Mouse (Mus musculus): ENCODE measurements around the gene Olfr521. TPM values are rescaled to one million over a fixed set of nuclear protein-coding genes. Genes with fewer than 3 reads are reported as not detected.
"Not testable (repeated sequence)": the region's sequence is repeated elsewhere in the genome, so short reads cannot be mapped to it uniquely, and the experiment has no call there.

The Olfr521 gene
- not detected in 2 replicates for total RNA-seq (2017)

GRCm38 (mm10) chr7:99763207-99763606 lies at the start of gene Olfr521:
TSS of gene Olfr521 (plus strand) at chr7:99763507.
- no peak for ATAC-seq (replicated peaks; ENCODE audit: low read depth, poor library complexity, severe bottlenecking)

- ATAC-seq (replicated peaks; ENCODE audit: low read depth, poor library complexity, severe bottlenecking) = no peak
These were observed 46.8 kb upstream of the Olfr521 start for GRCm38 (mm10) chr7:99716536-99716935.

GRCm38 (mm10) chr7:99729973-99730372 lies 33.3 kb upstream of the Olfr521 start, which contains the start of gene Olfr520:
TSS of gene Olfr520 (plus strand) at chr7:99730273.
- ATAC-seq (replicated peaks; ENCODE audit: low read depth, poor library complexity, severe bottlenecking) = no peak

GRCm38 (mm10) chr7:99734612-99735011 lies 28.7 kb upstream of the Olfr521 start:
- ATAC-seq (replicated peaks; ENCODE audit: low read depth, poor library complexity, severe bottlenecking) = peak; percentile 25; the same call in 1 of the 2 replicates

GRCm38 (mm10) chr7:99735491-99735890 lies 27.8 kb upstream of the Olfr521 start:
- not testable (repeated sequence) for ATAC-seq (replicated peaks; ENCODE audit: low read depth, poor library complexity, severe bottlenecking)

- no peak for ATAC-seq (replicated peaks; ENCODE audit: low read depth, poor library complexity, severe bottlenecking)
These were observed 24.0 kb upstream of the Olfr521 start for GRCm38 (mm10) chr7:99739276-99739675.

GRCm38 (mm10) chr7:99781385-99781784 lies 18.1 kb downstream of the Olfr521 start:
- ATAC-seq (replicated peaks; ENCODE audit: low read depth, poor library complexity, severe bottlenecking) = peak; percentile 56; the same call in 1 of the 2 replicates

- peak; percentile 58 for ATAC-seq (replicated peaks; ENCODE audit: low read depth, poor library complexity, severe bottlenecking)
These were observed 18.6 kb downstream of the Olfr521 start for GRCm38 (mm10) chr7:99781916-99782315.

- ATAC-seq (replicated peaks; ENCODE audit: low read depth, poor library complexity, severe bottlenecking) = no peak
These were observed 20.1 kb downstream of the Olfr521 start for GRCm38 (mm10) chr7:99783421-99783820.

- no peak for ATAC-seq (replicated peaks; ENCODE audit: low read depth, poor library complexity, severe bottlenecking)
These were observed 22.2 kb downstream of the Olfr521 start for GRCm38 (mm10) chr7:99785553-99785952.

GRCm38 (mm10) chr7:99786774-99787173 lies 23.5 kb downstream of the Olfr521 start:
- ATAC-seq (replicated peaks; ENCODE audit: low read depth, poor library complexity, severe bottlenecking) = no peak

GRCm38 (mm10) chr7:99787935-99788334 lies 24.6 kb downstream of the Olfr521 start:
- no peak for ATAC-seq (replicated peaks; ENCODE audit: low read depth, poor library complexity, severe bottlenecking)

GRCm38 (mm10) chr7:99788563-99788962 lies 25.3 kb downstream of the Olfr521 start:
- ATAC-seq (replicated peaks; ENCODE audit: low read depth, poor library complexity, severe bottlenecking) = no peak

- no peak for ATAC-seq (replicated peaks; ENCODE audit: low read depth, poor library complexity, severe bottlenecking)
These were observed 27.5 kb downstream of the Olfr521 start for GRCm38 (mm10) chr7:99790816-99791215.

GRCm38 (mm10) chr7:99794096-99794495 lies 30.8 kb downstream of the Olfr521 start:
- no peak for ATAC-seq (replicated peaks; ENCODE audit: low read depth, poor library complexity, severe bottlenecking)

GRCm38 (mm10) chr7:99795192-99795981 lies 32.1 kb downstream of the Olfr521 start:
- peak; percentile 75 for ATAC-seq (replicated peaks; ENCODE audit: low read depth, poor library complexity, severe bottlenecking)

- no peak for ATAC-seq (replicated peaks; ENCODE audit: low read depth, poor library complexity, severe bottlenecking)
These were observed 33.2 kb downstream of the Olfr521 start for GRCm38 (mm10) chr7:99796471-99796870.

- ATAC-seq (replicated peaks; ENCODE audit: low read depth, poor library complexity, severe bottlenecking) = no peak
These were observed 34.0 kb downstream of the Olfr521 start for GRCm38 (mm10) chr7:99797261-99797660.

- peak; percentile 78 for ATAC-seq (replicated peaks; ENCODE audit: low read depth, poor library complexity, severe bottlenecking)
These were observed 34.8 kb downstream of the Olfr521 start for GRCm38 (mm10) chr7:99797911-99798647.

GRCm38 (mm10) chr7:99799118-99799517 lies 35.8 kb downstream of the Olfr521 start:
- ATAC-seq (replicated peaks; ENCODE audit: low read depth, poor library complexity, severe bottlenecking) = no peak

GRCm38 (mm10) chr7:99803535-99803934 lies 40.2 kb downstream of the Olfr521 start:
- no peak for ATAC-seq (replicated peaks; ENCODE audit: low read depth, poor library complexity, severe bottlenecking)

Data from common myeloid progenitor, adult 5-6 weeks (primary cell).